Mouse (Mus musculus) heart, embryonic 11.5 days (tissue): ENCODE data around the gene Lrrfip1. TPM values are rescaled to one million over a fixed set of nuclear protein-coding genes. Genes with fewer than 3 reads are reported as not detected.
A peak's percentile ranks its signal among the peaks of the same experiment; 100 is the strongest.

Source experiments
- ATAC-seq: fragments of 200-750 bp; cut with Nextera tagmentation; replicated peaks from 2 replicates; pipeline ENCODE4 v1.8.0; 2017; ENCODE audit warnings: moderate library complexity; ENCODE audit not compliant: insufficient number of reproducible peaks, low FRiP score, low TSS enrichment
- H3K27ac ChIP-seq: fragments of 300-500 bp; sonication (generic); 2 replicates; pipeline ENCODE4 v1.5.1; 2014; ENCODE audit warnings: mild to moderate bottlenecking, low read depth, low read length
- H3K27me3 ChIP-seq: fragments of 300-500 bp; sonication (generic); 2 replicates; pipeline ENCODE4 v1.6.1; 2014; ENCODE audit warnings: mild to moderate bottlenecking, low read length, mixed read lengths; ENCODE audit not compliant: control insufficient read depth, insufficient read depth
- H3K36me3 ChIP-seq: fragments of 300-500 bp; sonication (generic); 2 replicates; pipeline ENCODE4 v1.6.1; 2014; ENCODE audit warnings: mild to moderate bottlenecking, low read length, moderate library complexity, mixed read lengths; ENCODE audit not compliant: control insufficient read depth, insufficient read depth
- H3K4me1 ChIP-seq: fragments of 300-500 bp; sonication (generic); 2 replicates; pipeline ENCODE4 v1.6.1; 2014; ENCODE audit warnings: low read length; ENCODE audit not compliant: control insufficient read depth, insufficient read depth
- H3K4me2 ChIP-seq: fragments of 300-500 bp; sonication (generic); 2 replicates; pipeline ENCODE4 v1.6.1; 2014; ENCODE audit warnings: mild to moderate bottlenecking, moderate library complexity
- H3K4me3 ChIP-seq: fragments of 300-500 bp; sonication (generic); 2 replicates; pipeline ENCODE4 v1.5.1; 2014; ENCODE audit warnings: low read depth, low read length
- H3K9ac ChIP-seq: fragments of 300-500 bp; sonication (generic); 2 replicates; pipeline ENCODE4 v1.6.1; 2014; ENCODE audit warnings: mild to moderate bottlenecking, low read depth, low read length, moderate library complexity
- H3K9me3 ChIP-seq: fragments of 300-500 bp; sonication (generic); replicated peaks from 2 replicates; pipeline ENCODE4 v1.6.1; 2016; ENCODE audit warnings: low read length; ENCODE audit not compliant: control insufficient read depth
- WGBS: fragments of 180-500 bp; shearing (Covaris S2); extraction: QIAGEN DNeasy Blood & Tissue Kit; methylation state at CpG from one replicate; pipeline ENCODE4 v1.1.7; 2014; ENCODE audit not compliant: insufficient replicate concordance; 5-methylcytosine and 5-hydroxymethylcytosine counted together
- polyA plus RNA-seq: library from polyadenylated mRNA; unstranded; fragments of >200 nt; fragmentation: Nextera tagmentation; extraction: Ambion mirVana; gene quantifications from 2 replicates; pipeline ENCODE4 v1.2.1, GENCODE M21; 2014

Lrrfip1 gene
- polyA plus RNA-seq, 1 experiment from 2014 or later, result 115 TPM

DNA sequence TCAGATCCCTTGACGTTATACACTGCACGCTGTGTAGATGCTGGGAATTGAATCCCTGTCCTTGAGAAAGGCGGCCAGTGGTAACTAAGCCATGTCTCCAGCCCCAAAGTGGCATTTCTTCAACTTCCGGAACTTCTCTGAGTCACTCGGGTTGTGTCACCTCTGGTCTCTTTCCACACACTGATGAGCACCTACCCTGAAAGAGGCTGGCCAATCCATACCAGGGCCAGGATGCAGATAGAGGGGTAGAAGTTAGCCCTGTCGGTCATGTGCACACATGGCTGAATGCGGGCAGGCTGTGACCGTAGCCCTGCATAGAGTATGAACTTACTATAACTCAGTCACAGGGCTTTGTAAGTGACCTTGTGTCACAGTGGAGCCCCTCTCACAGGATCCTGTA, 57.9 kb downstream of the Lrrfip1 start:
- 0 out of 2 replicates have a peak overlapping the region, but pooled peaks have one; percentile 0 for H3K4me3 ChIP-seq
- no peaks in the 10 kb centered on the region for H3K9me3 ChIP-seq
- 0 out of 2 replicates have a peak overlapping the region, but pooled peaks have one; percentile 39 for H3K9ac ChIP-seq
- ATAC-seq, result no peak
- peak overlapping the region; percentile 92 for H3K4me2 ChIP-seq
- peaks cover 75% of the 10 kb centered on the region for H3K4me1 ChIP-seq
- WGBS, result 70% methylated on average over 8 of the region's 8 CpGs
- H3K36me3 ChIP-seq, result no peaks in the 10 kb centered on the region
- no peaks in the 10 kb centered on the region for H3K27me3 ChIP-seq
- 0 out of 2 replicates have a peak overlapping the region, but pooled peaks have one; percentile 4 for H3K27ac ChIP-seq

DNA sequence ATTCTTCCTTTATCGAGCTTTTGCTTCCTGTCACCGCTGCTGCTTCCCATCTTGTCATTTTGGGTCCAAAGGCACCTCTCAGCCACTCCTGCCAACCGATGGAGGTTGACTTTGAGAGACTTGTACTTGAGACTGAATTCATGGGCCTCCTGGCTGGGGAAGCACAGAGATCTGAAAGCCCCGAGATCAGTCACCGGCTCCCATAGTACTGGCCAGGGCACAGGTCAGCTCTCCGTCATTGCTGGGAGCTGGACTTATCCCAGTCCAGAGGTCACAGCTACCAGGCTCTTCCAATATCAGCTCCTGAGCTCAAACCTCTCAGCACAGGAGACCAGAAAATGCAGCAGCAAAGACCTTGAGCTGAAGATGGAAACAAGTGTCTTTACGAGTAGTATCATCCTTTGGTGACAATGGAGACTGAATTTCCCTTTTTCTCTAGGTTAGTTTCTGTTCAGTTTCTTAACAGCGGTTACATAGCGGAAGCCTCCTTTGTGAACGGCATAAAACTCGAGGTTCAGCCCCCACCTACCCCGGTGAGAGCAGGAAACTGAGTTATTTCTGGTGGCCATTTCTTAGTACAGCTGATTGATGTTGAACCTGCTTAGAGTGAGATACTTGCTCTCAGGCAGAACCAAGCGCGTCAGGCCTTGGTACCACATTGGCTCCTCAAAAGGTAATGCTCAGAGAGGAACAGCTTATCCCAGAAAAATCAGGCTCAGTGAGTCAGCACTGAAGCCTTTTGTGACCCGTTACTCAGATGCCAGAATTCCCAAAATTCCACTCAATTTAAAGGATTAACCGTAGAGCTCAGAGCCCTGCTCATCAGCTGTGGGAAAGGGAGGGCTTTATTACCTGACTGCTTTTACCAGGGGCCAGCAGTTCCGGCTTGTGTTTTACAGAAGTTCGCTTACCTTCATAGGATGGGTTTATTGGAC, 59.0 kb downstream of the Lrrfip1 start:
- Histone ChIP-seq H3K4me1 (peaks cover 80% of the 10 kb centered on the region), H3K27ac (peak overlapping the region; percentile 67), H3K27me3 (no peaks in the 10 kb centered on the region), H3K4me2 (peak overlapping the region; percentile 92), H3K9ac (peak overlapping the region; percentile 34; the same call in 1 of the 2 replicates), H3K36me3 (no peaks in the 10 kb centered on the region), H3K4me3 (no peak overlapping the region), H3K9me3 (no peaks in the 10 kb centered on the region)
- ATAC-seq, result no peak
- 53% methylated on average over 18 of the region's 18 CpGs for WGBS

DNA sequence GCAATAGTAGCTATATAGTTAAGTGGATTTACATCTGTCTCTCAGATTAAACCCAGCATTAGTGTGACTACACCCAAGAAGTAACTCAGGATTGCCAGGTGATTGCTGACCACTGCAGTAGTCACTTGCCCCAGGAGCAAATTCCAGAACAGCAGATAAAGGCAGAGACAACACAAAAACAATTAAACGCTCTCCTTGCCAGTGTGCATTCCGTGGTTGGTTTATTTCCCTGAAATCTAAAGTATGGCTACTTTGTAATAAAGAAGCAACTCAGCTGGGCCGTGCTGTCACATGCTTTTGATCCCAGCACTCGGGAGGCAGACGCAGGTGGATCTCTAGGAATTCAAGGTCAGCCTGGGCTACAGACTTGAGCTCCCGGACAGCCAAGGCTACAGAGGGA, 59.7 kb downstream of the Lrrfip1 start:
- no peak overlapping the region for H3K4me2 ChIP-seq
- H3K9me3 ChIP-seq, result no peaks in the 10 kb centered on the region
- no peak overlapping the region for H3K27ac ChIP-seq
- no peaks in the 10 kb centered on the region for H3K36me3 ChIP-seq
- 56% methylated on average over 6 of the region's 6 CpGs for WGBS
- H3K27me3 ChIP-seq, result no peaks in the 10 kb centered on the region
- H3K4me3 ChIP-seq, result no peak overlapping the region
- H3K9ac ChIP-seq, result peak overlapping the region; percentile 34; the same call in 1 of the 2 replicates
- ATAC-seq, result no peak
- peaks cover 86% of the 10 kb centered on the region for H3K4me1 ChIP-seq

GRCm38 (mm10) chr1:91059792-91060604, 61.5 kb downstream of the Lrrfip1 start:
- no peak for ATAC-seq
- H3K27ac ChIP-seq, result no peak overlapping the region
- H3K4me2 ChIP-seq, result no peak overlapping the region; the same call in 1 of the 2 replicates
- no peak overlapping the region for H3K4me3 ChIP-seq
- no peak overlapping the region for H3K9ac ChIP-seq
- H3K4me1 ChIP-seq, result peaks cover 92% of the 10 kb centered on the region
- H3K27me3 ChIP-seq, result no peaks in the 10 kb centered on the region
- no peaks in the 10 kb centered on the region for H3K9me3 ChIP-seq
- 36% methylated on average over 9 of the region's 9 CpGs for WGBS
- H3K36me3 ChIP-seq, result no peaks in the 10 kb centered on the region

GRCm38 (mm10) chr1:91061105-91061504, 62.6 kb downstream of the Lrrfip1 start:
- Histone ChIP-seq H3K27ac (peak overlapping the region; percentile 25; the same call in 1 of the 2 replicates), H3K9me3 (no peaks in the 10 kb centered on the region), H3K36me3 (no peaks in the 10 kb centered on the region), H3K27me3 (no peaks in the 10 kb centered on the region), H3K4me1 (peaks cover 92% of the 10 kb centered on the region), H3K4me3 (no peak overlapping the region), H3K9ac (no peak overlapping the region), H3K4me2 (no peak overlapping the region)
- 26% methylated on average over 4 of the region's 4 CpGs for WGBS
- ATAC-seq, result no peak

GRCm38 (mm10) chr1:91062363-91062762, 63.8 kb downstream of the Lrrfip1 start:
- no peaks in the 10 kb centered on the region for H3K36me3 ChIP-seq
- H3K4me2 ChIP-seq, result no peak overlapping the region
- WGBS, result 40% methylated on average over 5 of the region's 5 CpGs
- H3K27ac ChIP-seq, result peak overlapping the region; percentile 32
- no peaks in the 10 kb centered on the region for H3K9me3 ChIP-seq
- no peak overlapping the region for H3K4me3 ChIP-seq
- H3K4me1 ChIP-seq, result peaks cover 90% of the 10 kb centered on the region
- H3K27me3 ChIP-seq, result no peaks in the 10 kb centered on the region
- no peak; the same call in 1 of the 2 replicates for ATAC-seq
- 0 out of 2 replicates have a peak overlapping the region, but pooled peaks have one; percentile 39 for H3K9ac ChIP-seq

GRCm38 (mm10) chr1:91064053-91064452, 65.5 kb downstream of the Lrrfip1 start:
- Histone ChIP-seq H3K4me2 (no peak overlapping the region), H3K27me3 (no peaks in the 10 kb centered on the region), H3K4me3 (no peak overlapping the region), H3K9me3 (no peaks in the 10 kb centered on the region), H3K4me1 (peaks cover 89% of the 10 kb centered on the region), H3K9ac (no peak overlapping the region), H3K27ac (no peak overlapping the region), H3K36me3 (no peaks in the 10 kb centered on the region)
- WGBS, result 87% methylated on average over 2 of the region's 2 CpGs
- no peak for ATAC-seq

GRCm38 (mm10) chr1:91064903-91065525, 66.5 kb downstream of the Lrrfip1 start:
- H3K36me3 ChIP-seq, result no peaks in the 10 kb centered on the region
- no peak overlapping the region for H3K4me3 ChIP-seq
- no peaks in the 10 kb centered on the region for H3K9me3 ChIP-seq
- H3K27me3 ChIP-seq, result no peaks in the 10 kb centered on the region
- WGBS, result 84% methylated on average over 11 of the region's 11 CpGs
- H3K27ac ChIP-seq, result no peak overlapping the region
- H3K4me2 ChIP-seq, result no peak overlapping the region
- ATAC-seq, result no peak
- no peak overlapping the region for H3K9ac ChIP-seq
- H3K4me1 ChIP-seq, result peaks cover 87% of the 10 kb centered on the region
